Mouse (Mus musculus): Measurements from ENCODE around the gene Ctcfl. TPM values are rescaled to one million over a fixed set of nuclear protein-coding genes. Genes with fewer than 3 reads are reported as not detected.

The Ctcfl gene
- polyA plus RNA-seq, 1 experiment from 2014 or later = 0.25 TPM

GRCm38 (mm10) chr2:173148001-173148400, 28.7 kb upstream of the Ctcfl start:
- Histone ChIP-seq H3K4me1 (ENCODE audit: insufficient read depth) (peaks cover 19% of the 10 kb centered on the region), H3K27me3 (ENCODE audit: insufficient read depth, low read length) (no peaks in the 10 kb centered on the region), H3K9me3 (ENCODE audit: low read length) (no peaks in the 10 kb centered on the region), H3K9ac (replicated peaks) (peak overlapping the region; percentile 27), H3K4me3 (ENCODE audit: low read depth, low read length) (no peak overlapping the region), H3K27ac (ENCODE audit: low read depth) (peak overlapping the region; percentile 85), H3K36me3 (replicated peaks; ENCODE audit: insufficient read depth, low read length) (no peaks in the 10 kb centered on the region), H3K4me2 (ENCODE audit: low read depth, low read length) (0 out of 2 replicates have a peak overlapping the region, but pooled peaks have one; percentile 8)
- ATAC-seq = peak; percentile 33
- no peak; the same call in 1 of the 2 replicates for TF ChIP-seq EP300 (IDR thresholded peaks at IDR 0.05; ENCODE audit: low read depth)
- no peak for TF ChIP-seq CTCF (IDR thresholded peaks at IDR 0.05; ENCODE audit: low read depth)
- no peak for DNase-seq
- 61% methylated on average over 5 of the region's 5 CpGs for WGBS (ENCODE audit: insufficient replicate concordance)

DNA sequence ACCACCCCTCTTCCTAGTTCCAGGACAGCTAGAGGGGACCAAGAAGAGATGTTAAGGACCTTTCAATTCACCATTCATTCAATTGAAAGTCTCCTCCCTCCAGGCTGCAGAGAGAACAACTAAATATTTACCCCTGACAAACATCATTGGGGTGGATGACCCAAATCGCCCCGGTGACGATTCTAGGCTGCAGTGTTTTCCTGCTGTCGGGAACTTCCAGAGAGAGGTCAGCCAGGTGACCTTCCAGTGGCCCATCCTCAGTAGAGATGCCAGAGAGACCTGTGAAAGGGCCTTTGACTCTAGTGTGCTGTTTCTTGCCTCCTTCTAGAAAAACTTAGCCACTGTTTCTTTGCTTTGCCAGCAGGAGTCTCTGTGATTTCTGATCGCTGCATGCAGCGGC, 27.4 kb upstream of the Ctcfl start:
- Histone ChIP-seq H3K27ac (ENCODE audit: low read depth) (peak overlapping the region; percentile 85), H3K4me2 (ENCODE audit: low read depth, low read length) (peak overlapping the region; percentile 19; the same call in 1 of the 2 replicates), H3K9ac (replicated peaks) (peak overlapping the region; percentile 27; the same call in 1 of the 2 replicates), H3K4me1 (ENCODE audit: insufficient read depth) (peaks cover 14% of the 10 kb centered on the region), H3K4me3 (ENCODE audit: low read depth, low read length) (no peak overlapping the region), H3K36me3 (replicated peaks; ENCODE audit: insufficient read depth, low read length) (no peaks in the 10 kb centered on the region), H3K27me3 (ENCODE audit: insufficient read depth, low read length) (no peaks in the 10 kb centered on the region), H3K9me3 (ENCODE audit: low read length) (no peaks in the 10 kb centered on the region)
- peak; percentile 46 for TF ChIP-seq EP300 (IDR thresholded peaks at IDR 0.05; ENCODE audit: low read depth)
- TF ChIP-seq CTCF (IDR thresholded peaks at IDR 0.05; ENCODE audit: low read depth) = no peak
- DNase-seq (peak; percentile 71), ATAC-seq (peak; percentile 86)
- 50% methylated on average over 6 of the region's 6 CpGs for WGBS (ENCODE audit: insufficient replicate concordance)

GRCm38 (mm10) chr2:173145808-173146207, 26.5 kb upstream of the Ctcfl start:
- Histone ChIP-seq H3K27me3 (ENCODE audit: insufficient read depth, low read length) (no peaks in the 10 kb centered on the region), H3K9me3 (ENCODE audit: low read length) (no peaks in the 10 kb centered on the region), H3K4me1 (ENCODE audit: insufficient read depth) (peaks cover 10% of the 10 kb centered on the region), H3K4me2 (ENCODE audit: low read depth, low read length) (0 out of 2 replicates have a peak overlapping the region, but pooled peaks have one; percentile 24), H3K36me3 (replicated peaks; ENCODE audit: insufficient read depth, low read length) (no peaks in the 10 kb centered on the region), H3K4me3 (ENCODE audit: low read depth, low read length) (no peak overlapping the region), H3K27ac (ENCODE audit: low read depth) (peak overlapping the region; percentile 75; the same call in 1 of the 2 replicates), H3K9ac (replicated peaks) (peak overlapping the region; percentile 44; the same call in 1 of the 2 replicates)
- DNase-seq (no peak), ATAC-seq (no peak)
- TF ChIP-seq CTCF (IDR thresholded peaks at IDR 0.05; ENCODE audit: low read depth) = no peak
- TF ChIP-seq EP300 (IDR thresholded peaks at IDR 0.05; ENCODE audit: low read depth) = no peak
- WGBS (ENCODE audit: insufficient replicate concordance) = 47% methylated on average over 3 of the region's 3 CpGs

DNA sequence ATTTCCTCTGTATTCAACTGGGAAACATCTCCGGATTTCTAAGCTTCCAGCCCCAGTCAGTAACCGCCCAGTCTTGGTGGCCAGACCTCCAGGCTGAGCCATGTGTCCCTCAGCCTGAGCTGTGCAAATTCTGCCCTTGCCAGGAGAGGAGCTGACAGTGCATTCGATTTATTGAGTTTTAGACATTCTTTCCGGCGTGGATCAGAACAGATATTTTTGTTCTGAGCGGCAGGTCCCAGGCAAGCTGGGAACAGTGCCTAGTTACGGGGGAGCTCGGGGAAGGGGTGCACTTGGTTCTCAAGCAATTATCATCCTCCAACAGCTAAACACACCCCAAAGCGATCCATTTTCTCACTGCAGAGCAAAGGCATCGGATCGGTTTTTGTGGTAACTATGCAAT, 24.3 kb upstream of the Ctcfl start:
- Histone ChIP-seq H3K4me2 (ENCODE audit: low read depth, low read length) (no peak overlapping the region), H3K9me3 (ENCODE audit: low read length) (no peaks in the 10 kb centered on the region), H3K36me3 (replicated peaks; ENCODE audit: insufficient read depth, low read length) (no peaks in the 10 kb centered on the region), H3K27me3 (ENCODE audit: insufficient read depth, low read length) (0 out of 2 replicates have a peak, but pooled peaks cover 9% of the 10 kb centered on the region), H3K9ac (replicated peaks) (no peak overlapping the region), H3K4me1 (ENCODE audit: insufficient read depth) (peaks cover 13% of the 10 kb centered on the region), H3K27ac (ENCODE audit: low read depth) (no peak overlapping the region; the same call in 1 of the 2 replicates), H3K4me3 (ENCODE audit: low read depth, low read length) (no peak overlapping the region)
- no peak for TF ChIP-seq EP300 (IDR thresholded peaks at IDR 0.05; ENCODE audit: low read depth)
- TF ChIP-seq CTCF (IDR thresholded peaks at IDR 0.05; ENCODE audit: low read depth) = no peak
- DNase-seq (no peak), ATAC-seq (no peak)
- 76% methylated on average over 11 of the region's 11 CpGs for WGBS (ENCODE audit: insufficient replicate concordance)

DNA sequence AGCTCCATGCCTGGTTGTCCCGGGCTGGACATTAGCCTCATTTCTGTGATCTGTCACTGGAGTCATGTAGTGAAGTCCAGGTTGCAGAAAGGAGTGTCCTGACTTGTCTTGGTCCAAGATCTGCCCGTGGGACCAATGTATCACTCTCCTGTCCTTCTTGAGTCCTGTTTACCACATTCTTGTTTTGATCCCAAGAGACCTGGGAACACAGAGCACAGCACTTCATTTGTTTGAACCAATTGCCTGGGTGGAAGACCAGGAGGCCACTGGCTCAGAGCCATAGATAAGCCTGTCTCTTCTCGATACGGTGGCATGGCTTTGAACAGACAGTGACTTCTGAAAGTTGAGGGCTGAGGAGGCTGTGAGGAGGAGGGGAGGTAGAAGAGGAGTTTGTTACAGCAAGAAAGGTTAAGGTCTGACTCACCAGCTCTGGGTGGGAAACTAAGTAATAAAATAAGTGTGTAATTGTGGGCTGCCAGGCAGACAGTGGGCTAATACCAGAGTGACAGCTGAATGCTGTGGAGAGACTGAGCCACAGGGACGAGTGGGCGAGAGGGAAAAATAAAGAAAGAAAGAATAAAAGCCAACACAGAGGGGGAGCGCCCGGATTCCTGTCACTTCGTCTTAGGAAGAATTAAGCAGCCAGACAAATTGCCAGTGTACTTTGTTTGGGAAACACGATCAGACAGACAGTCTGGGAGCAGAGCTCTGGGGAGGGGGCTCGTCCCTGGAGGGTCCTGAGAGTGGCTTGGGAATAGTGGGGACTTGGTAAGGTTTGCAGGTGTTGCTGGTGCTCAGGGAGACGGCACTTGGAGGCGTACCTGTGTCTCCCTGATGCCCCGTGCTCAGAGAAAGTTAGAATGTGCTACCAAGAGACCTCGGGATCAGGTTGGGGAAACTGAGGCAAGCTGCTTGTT, 19.3 kb upstream of the Ctcfl start:
- Histone ChIP-seq H3K4me3 (ENCODE audit: low read depth, low read length) (no peak overlapping the region), H3K27me3 (ENCODE audit: insufficient read depth, low read length) (peaks cover 12% of the 10 kb centered on the region; the same call in 1 of the 2 replicates)
- ATAC-seq = 0 out of 2 replicates have a peak, but pooled peaks have one; percentile 31

GRCm38 (mm10) chr2:173134695-173135094, 15.4 kb upstream of the Ctcfl start:
- Histone ChIP-seq H3K27ac (ENCODE audit: low read depth) (no peak overlapping the region), H3K4me3 (ENCODE audit: low read depth, low read length) (no peak overlapping the region), H3K9ac (replicated peaks) (no peak overlapping the region), H3K4me1 (ENCODE audit: insufficient read depth) (0 out of 2 replicates have a peak, but pooled peaks cover 3% of the 10 kb centered on the region), H3K4me2 (ENCODE audit: low read depth, low read length) (no peak overlapping the region), H3K9me3 (ENCODE audit: low read length) (no peaks in the 10 kb centered on the region), H3K36me3 (replicated peaks; ENCODE audit: insufficient read depth, low read length) (no peaks in the 10 kb centered on the region), H3K27me3 (ENCODE audit: insufficient read depth, low read length) (peaks cover 11% of the 10 kb centered on the region; the same call in 1 of the 2 replicates)
- WGBS (ENCODE audit: insufficient replicate concordance) = 55% methylated on average over 9 of the region's 9 CpGs
- DNase-seq (no peak), ATAC-seq (no peak)
- TF ChIP-seq CTCF (IDR thresholded peaks at IDR 0.05; ENCODE audit: low read depth) = no peak
- TF ChIP-seq EP300 (IDR thresholded peaks at IDR 0.05; ENCODE audit: low read depth) = no peak

More for the DNA sequence above, 19.3 kb upstream of the Ctcfl start:
- TF ChIP-seq EP300 (IDR thresholded peaks at IDR 0.05; ENCODE audit: low read depth) (no peak), CTCF (IDR thresholded peaks at IDR 0.05; ENCODE audit: low read depth) (no peak)
- no peak overlapping the region for H3K27ac ChIP-seq (ENCODE audit: low read depth)
- H3K9me3 ChIP-seq (ENCODE audit: low read length) = no peaks in the 10 kb centered on the region
- DNase-seq = no peak
- H3K4me2 ChIP-seq (ENCODE audit: low read depth, low read length) = no peak overlapping the region
- H3K9ac ChIP-seq (replicated peaks) = 0 out of 2 replicates have a peak overlapping the region, but pooled peaks have one; percentile 11
- no peaks in the 10 kb centered on the region for H3K36me3 ChIP-seq (replicated peaks; ENCODE audit: insufficient read depth, low read length)
- 64% methylated on average over 15 of the region's 15 CpGs for WGBS (ENCODE audit: insufficient replicate concordance)
- 0 out of 2 replicates have a peak, but pooled peaks cover 3% of the 10 kb centered on the region for H3K4me1 ChIP-seq (ENCODE audit: insufficient read depth)

Data from liver, postnatal 0 days (tissue).